Mouse (Mus musculus): ENCODE data around the gene Rcc1l. TPM values are rescaled to one million over a fixed set of nuclear protein-coding genes. Genes with fewer than 3 reads are reported as not detected.

The Rcc1l gene
- total and polyA plus RNA-seq, 3 experiments: 19.8 to 33.7 (median 30.2) TPM

DNA sequence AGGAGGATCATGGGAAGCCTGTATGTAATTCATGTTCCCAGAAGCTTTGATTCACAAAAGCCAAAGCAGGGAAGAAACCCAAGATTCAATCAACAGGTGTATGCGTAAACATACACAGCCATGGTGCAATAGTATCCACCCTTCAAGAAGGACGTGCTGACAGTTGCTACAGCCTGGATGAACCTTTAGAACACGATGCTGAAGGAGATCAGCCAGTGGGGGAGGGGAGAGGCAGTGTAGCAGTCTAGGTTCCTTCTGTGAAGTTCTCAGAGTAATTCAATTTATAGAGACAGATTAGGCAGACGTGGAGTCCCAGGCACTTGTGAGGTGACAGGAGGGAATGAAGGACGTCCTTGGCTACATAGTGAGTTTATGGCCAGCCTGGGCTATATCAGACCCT lies 61.6 kb downstream of the Rcc1l start:
- DNase-seq: no peak
- Histone ChIP-seq H3K79me2 (replicated peaks; ENCODE audit: control insufficient read depth, insufficient read depth, low read length) (no peaks in the 10 kb centered on the region), H3K36me3 (ENCODE audit: control insufficient read depth, insufficient read depth, low read length) (no peaks in the 10 kb centered on the region), H3K4me1 (ENCODE audit: control insufficient read depth, insufficient read depth, low read length) (peaks cover 1% of the 10 kb centered on the region; the same call in 1 of the 2 replicates), H3K27ac (no peak overlapping the region), H3K4me3 (no peak overlapping the region), H3K27me3 (ENCODE audit: control insufficient read depth, insufficient read depth, low read length) (no peaks in the 10 kb centered on the region), H3K9ac (ENCODE audit: low read depth, low read length) (no peak overlapping the region)
- intact Hi-C loops (cut with DNase I): no loop called here
- TF ChIP-seq EP300 (IDR thresholded peaks at IDR 0.05; ENCODE audit: insufficient read depth, low read depth, low read length) (no peak), CTCF (IDR thresholded peaks at IDR 0.05) (no peak), POLR2A (IDR thresholded peaks at IDR 0.05; ENCODE audit: insufficient read depth, low read depth, low read length) (no peak)
- WGBS: 83% methylated on average over 5 of the region's 5 CpGs

GRCm38 (mm10) chr5:134105829-134106228 lies 70.7 kb downstream of the Rcc1l start:
- intact Hi-C loops (cut with DNase I): no loop called here
- TF ChIP-seq POLR2A (IDR thresholded peaks at IDR 0.05; ENCODE audit: insufficient read depth, low read depth, low read length): no peak
- no peaks in the 10 kb centered on the region for H3K79me2 ChIP-seq (replicated peaks; ENCODE audit: control insufficient read depth, insufficient read depth, low read length)

GRCm38 (mm10) chr5:134102720-134103119 lies 73.9 kb downstream of the Rcc1l start:
- WGBS: 58% methylated on average over 6 of the region's 6 CpGs
- H3K4me3 ChIP-seq: no peak overlapping the region
- H3K4me1 ChIP-seq (ENCODE audit: control insufficient read depth, insufficient read depth, low read length): peaks cover 6% of the 10 kb centered on the region
- no peak overlapping the region for H3K9ac ChIP-seq (ENCODE audit: low read depth, low read length)
- intact Hi-C loops (cut with DNase I): no loop called here
- TF ChIP-seq CTCF (IDR thresholded peaks at IDR 0.05) (no peak), EP300 (IDR thresholded peaks at IDR 0.05; ENCODE audit: insufficient read depth, low read depth, low read length) (no peak), POLR2A (IDR thresholded peaks at IDR 0.05; ENCODE audit: insufficient read depth, low read depth, low read length) (no peak)
- H3K27me3 ChIP-seq (ENCODE audit: control insufficient read depth, insufficient read depth, low read length): no peaks in the 10 kb centered on the region
- H3K36me3 ChIP-seq (ENCODE audit: control insufficient read depth, insufficient read depth, low read length): no peaks in the 10 kb centered on the region
- no peak for DNase-seq
- H3K27ac ChIP-seq: no peak overlapping the region
- no peaks in the 10 kb centered on the region for H3K79me2 ChIP-seq (replicated peaks; ENCODE audit: control insufficient read depth, insufficient read depth, low read length)

More at GRCm38 (mm10) chr5:134105829-134106228, 70.7 kb downstream of the Rcc1l start:
- Histone ChIP-seq H3K4me3 (no peak overlapping the region), H3K27ac (no peak overlapping the region), H3K4me1 (ENCODE audit: control insufficient read depth, insufficient read depth, low read length) (peaks cover 4% of the 10 kb centered on the region), H3K36me3 (ENCODE audit: control insufficient read depth, insufficient read depth, low read length) (no peaks in the 10 kb centered on the region), H3K27me3 (ENCODE audit: control insufficient read depth, insufficient read depth, low read length) (no peaks in the 10 kb centered on the region), H3K9ac (ENCODE audit: low read depth, low read length) (no peak overlapping the region)
- WGBS: 60% methylated on average over 8 of the region's 8 CpGs
- DNase-seq: no peak

GRCm38 (mm10) chr5:134101883-134102282 lies 74.7 kb downstream of the Rcc1l start:
- 32% methylated on average over 5 of the region's 5 CpGs for WGBS
- Histone ChIP-seq H3K9ac (ENCODE audit: low read depth, low read length) (no peak overlapping the region), H3K79me2 (replicated peaks; ENCODE audit: control insufficient read depth, insufficient read depth, low read length) (no peaks in the 10 kb centered on the region), H3K27me3 (ENCODE audit: control insufficient read depth, insufficient read depth, low read length) (no peaks in the 10 kb centered on the region), H3K27ac (no peak overlapping the region), H3K4me3 (no peak overlapping the region), H3K4me1 (ENCODE audit: control insufficient read depth, insufficient read depth, low read length) (peaks cover 6% of the 10 kb centered on the region), H3K36me3 (ENCODE audit: control insufficient read depth, insufficient read depth, low read length) (no peaks in the 10 kb centered on the region)
- intact Hi-C loops (cut with DNase I): no loop called here
- DNase-seq: no peak
- TF ChIP-seq POLR2A (IDR thresholded peaks at IDR 0.05; ENCODE audit: insufficient read depth, low read depth, low read length) (no peak), EP300 (IDR thresholded peaks at IDR 0.05; ENCODE audit: insufficient read depth, low read depth, low read length) (no peak), CTCF (IDR thresholded peaks at IDR 0.05) (no peak)

GRCm38 (mm10) chr5:134101322-134101721 lies 75.3 kb downstream of the Rcc1l start:
- no peak for DNase-seq
- Histone ChIP-seq H3K4me1 (ENCODE audit: control insufficient read depth, insufficient read depth, low read length) (peaks cover 6% of the 10 kb centered on the region), H3K4me3 (no peak overlapping the region), H3K27ac (no peak overlapping the region), H3K27me3 (ENCODE audit: control insufficient read depth, insufficient read depth, low read length) (no peaks in the 10 kb centered on the region), H3K79me2 (replicated peaks; ENCODE audit: control insufficient read depth, insufficient read depth, low read length) (no peaks in the 10 kb centered on the region), H3K36me3 (ENCODE audit: control insufficient read depth, insufficient read depth, low read length) (no peaks in the 10 kb centered on the region), H3K9ac (ENCODE audit: low read depth, low read length) (no peak overlapping the region)
- TF ChIP-seq CTCF (IDR thresholded peaks at IDR 0.05): no peak
- no peak for TF ChIP-seq POLR2A (IDR thresholded peaks at IDR 0.05; ENCODE audit: insufficient read depth, low read depth, low read length)
- TF ChIP-seq EP300 (IDR thresholded peaks at IDR 0.05; ENCODE audit: insufficient read depth, low read depth, low read length): no peak
- WGBS: 90% methylated on average over 5 of the region's 5 CpGs
- intact Hi-C loops (cut with DNase I): no loop called here

- TF ChIP-seq CTCF (IDR thresholded peaks at IDR 0.05) (no peak), POLR2A (IDR thresholded peaks at IDR 0.05; ENCODE audit: insufficient read depth, low read depth, low read length) (no peak), EP300 (IDR thresholded peaks at IDR 0.05; ENCODE audit: insufficient read depth, low read depth, low read length) (no peak)
- Histone ChIP-seq H3K79me2 (replicated peaks; ENCODE audit: control insufficient read depth, insufficient read depth, low read length) (no peaks in the 10 kb centered on the region), H3K27me3 (ENCODE audit: control insufficient read depth, insufficient read depth, low read length) (no peaks in the 10 kb centered on the region), H3K9ac (ENCODE audit: low read depth, low read length) (peak overlapping the region; percentile 4; the same call in 1 of the 2 replicates), H3K4me3 (peak overlapping the region; percentile 88), H3K36me3 (ENCODE audit: control insufficient read depth, insufficient read depth, low read length) (no peaks in the 10 kb centered on the region), H3K4me1 (ENCODE audit: control insufficient read depth, insufficient read depth, low read length) (peaks cover 6% of the 10 kb centered on the region), H3K27ac (no peak overlapping the region)
- 12% methylated on average over 15 of the region's 17 CpGs for WGBS
- intact Hi-C loops (cut with DNase I): no loop called here
- DNase-seq: no peak
Observed at GRCm38 (mm10) chr5:134100232-134100771, 76.3 kb downstream of the Rcc1l start.

Measured in heart, adult 2 months (tissue).